Mouse (Mus musculus) left cerebral cortex, postnatal 10 days (tissue): ENCODE results near the gene Rusc1. TPM values are rescaled to one million over a fixed set of nuclear protein-coding genes. Genes with fewer than 3 reads are reported as not detected.

ENCODE experiments used
- total RNA-seq, 2 experiments: library from RNA; stranded (reverse); gene quantifications; 2 replicates each; pipeline ENCODE4 v1.2.3; 2021

Rusc1 gene
- total RNA-seq, 2 experiments from 2014 or later, result 208 to 210 TPM

Other genes with a start within 250 kb of the Rusc1 start
- 10 to 100 TPM; 28.9 to 31.9 TPM for gene Msto1, start 179.3 kb downstream of the Rusc1 start, total RNA-seq
- 10 to 100 TPM; 59.9 to 62.0 TPM for gene Ash1l, start 142.7 kb downstream of the Rusc1 start, total RNA-seq
- 100 to 1,000 TPM; 116 to 120 TPM for gene Dap3, start 142.1 kb downstream of the Rusc1 start, total RNA-seq
- under 1 TPM in 1 of 2 experiments, not detected in 1; 0.19 TPM for gene Gm43738, start 7.8 kb upstream of the Rusc1 start, total RNA-seq
- 100 to 1,000 TPM; 165 to 177 TPM for gene Fdps, start 8.6 kb upstream of the Rusc1 start, total RNA-seq
- not detected for gene Pklr, start 42.8 kb upstream of the Rusc1 start, total RNA-seq
- gene Hcn3, start 66.9 kb upstream of the Rusc1 start, total RNA-seq, result 10 to 100 TPM; 37.0 to 48.6 TPM
- 10 to 100 TPM; 42.3 to 47.3 TPM for gene Clk2, start 71.5 kb upstream of the Rusc1 start, total RNA-seq
- 10 to 100 TPM; 80.5 to 81.1 TPM for gene Scamp3, start 84.2 kb upstream of the Rusc1 start, total RNA-seq
- 10 to 100 TPM; 59.6 to 66.2 TPM for gene Fam189b, start 89.8 kb upstream of the Rusc1 start, total RNA-seq
- gene Gba, start 109.6 kb upstream of the Rusc1 start, total RNA-seq, result 10 to 100 TPM; 66.2 to 68.0 TPM
- 10 to 100 TPM; 27.8 to 31.4 TPM for gene Thbs3, start 121.9 kb upstream of the Rusc1 start, total RNA-seq
- 100 to 1,000 TPM in 1 of 2 experiments, 10 to 100 TPM in 1; 98.6 to 102 TPM for gene Mtx1, start 133.8 kb upstream of the Rusc1 start, total RNA-seq
- gene Muc1, start 135.7 kb upstream of the Rusc1 start, total RNA-seq, result 1 to 10 TPM in 1 of 2 experiments, under 1 TPM in 1; 0.58 to 1.8 TPM
- 10 to 100 TPM; 72.1 to 92.1 TPM for gene Krtcap2, start 152.7 kb upstream of the Rusc1 start, total RNA-seq
- gene Trim46, start 153.0 kb upstream of the Rusc1 start, total RNA-seq, result 100 to 1,000 TPM; 112 to 118 TPM
- gene Dpm3, start 166.0 kb upstream of the Rusc1 start, total RNA-seq, result 10 to 100 TPM; 47.1 to 51.1 TPM
- 10 to 100 TPM; 17.9 to 22.3 TPM for gene Slc50a1, start 177.3 kb upstream of the Rusc1 start, total RNA-seq
- gene Efna1, start 187.8 kb upstream of the Rusc1 start, total RNA-seq, result 1 to 10 TPM; 3.3 to 4.4 TPM
- gene Efna3, start 229.7 kb upstream of the Rusc1 start, total RNA-seq, result 10 to 100 TPM; 47.7 to 56.7 TPM
- gene Efna4, start 244.7 kb upstream of the Rusc1 start, total RNA-seq, result 1 to 10 TPM in 1 of 2 experiments, under 1 TPM in 1; 0.34 to 1.1 TPM